26 mouse cellular contexts compared by ENCODE assay signal in genomic region chr5:141374797-141375196, GRCm38 (mm10).
"Had no signal": no experiment of that assay in that cellular context is flagged by ENCODE, and none has a peak within 500 bp of the region (broad histone marks: within the 10 kb centered on the region; RNA-seq: fewer than 3 reads in every experiment).

No protein-coding gene starts in this region.

- DNase-seq: gastrocnemius, adult 2 months; gastrocnemius, postnatal 10 days; gastrocnemius, postnatal 25 days; heart, adult 2 months; heart, postnatal 10 days; heart, postnatal 4 days; kidney, adult 18-20 months; kidney, adult 8-10 months; kidney, postnatal 10 days; kidney, postnatal 25 days; kidney, postnatal 4 days; liver; liver, embryonic 13.5 days had no signal

- H3K27ac ChIP-seq: gastrocnemius, adult 2 months; heart, adult 2 months; heart, embryonic 10.5 days; hindbrain, embryonic 12.5 days; hindbrain, embryonic 14.5 days; intestine, embryonic 15.5 days; layer of hippocampus, adult 2 months; left cerebral cortex, adult 2 months; limb, embryonic 10.5 days; limb, embryonic 12.5 days; liver, embryonic 13.5 days had no signal

- H3K4me3 ChIP-seq: gastrocnemius, adult 2 months; heart, adult 2 months; heart, embryonic 10.5 days; heart, embryonic 12.5 days; hindbrain, embryonic 12.5 days; intestine, embryonic 15.5 days; layer of hippocampus, adult 2 months; left cerebral cortex, adult 2 months; limb, embryonic 10.5 days; limb, embryonic 12.5 days; liver, embryonic 13.5 days had no signal

- H3K36me3 ChIP-seq: heart, embryonic 10.5 days; heart, embryonic 12.5 days; hindbrain, embryonic 12.5 days; intestine, embryonic 15.5 days; limb, embryonic 10.5 days; limb, embryonic 12.5 days; liver, embryonic 13.5 days had no signal

- H3K4me2 ChIP-seq: heart, embryonic 12.5 days; hindbrain, embryonic 12.5 days; hindbrain, embryonic 14.5 days; intestine, embryonic 15.5 days; limb, embryonic 12.5 days; liver, embryonic 11.5 days; liver, embryonic 13.5 days had no signal

- H3K9ac ChIP-seq: heart, embryonic 12.5 days; hindbrain, embryonic 12.5 days; hindbrain, embryonic 14.5 days; intestine, embryonic 15.5 days; limb, embryonic 12.5 days; liver, embryonic 13.5 days had no signal

- H3K9me3 ChIP-seq: heart, embryonic 10.5 days; heart, embryonic 12.5 days; hindbrain, embryonic 12.5 days; intestine, embryonic 15.5 days; limb, embryonic 10.5 days; limb, embryonic 12.5 days; liver, embryonic 13.5 days had no signal

- H3K4me1 ChIP-seq: liver, embryonic 13.5 days had no signal

- H3K27me3 ChIP-seq: heart, embryonic 12.5 days; hindbrain, embryonic 12.5 days; intestine, embryonic 15.5 days; limb, embryonic 12.5 days; liver, embryonic 13.5 days had no signal

- ATAC-seq: hindbrain, embryonic 16.5 days; inflammation-experienced regulatory T-cells, adult 6 months; intestine, embryonic 15.5 days; intestine, postnatal 0 days had no signal
